Mouse (Mus musculus): ENCODE results near the gene Col27a1.
A peak's percentile ranks its signal among the peaks of the same experiment; 100 is the strongest.

Gene Col27a1

DNA sequence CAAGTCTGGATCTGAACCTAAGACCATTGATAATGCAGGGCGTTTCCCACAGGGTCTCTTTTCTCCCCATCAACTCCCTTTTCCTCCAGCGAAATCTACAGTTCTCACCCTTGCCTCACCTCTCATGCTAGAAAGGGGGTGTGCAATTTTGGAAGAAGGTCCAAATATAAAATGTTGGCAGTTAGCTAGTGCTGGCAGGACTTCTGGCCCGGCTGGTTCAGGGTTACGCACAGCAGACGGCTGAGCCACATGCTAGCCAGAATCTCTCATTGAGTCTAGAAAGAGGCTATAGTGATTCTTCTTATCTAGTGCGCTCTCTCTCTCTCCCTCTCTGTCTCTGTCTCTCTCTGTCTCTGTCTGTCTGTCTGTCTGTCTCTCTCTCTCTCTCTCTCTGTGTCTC is 45.3 kb downstream of the Col27a1 start:
- no peak for DNase-seq (ENCODE audit: low read depth, low spot score)

- DNase-seq (ENCODE audit: low read depth, low spot score), result no peak
These were observed 46.7 kb downstream of the Col27a1 start for GRCm38 (mm10) chr4:63260506-63260905.

DNA sequence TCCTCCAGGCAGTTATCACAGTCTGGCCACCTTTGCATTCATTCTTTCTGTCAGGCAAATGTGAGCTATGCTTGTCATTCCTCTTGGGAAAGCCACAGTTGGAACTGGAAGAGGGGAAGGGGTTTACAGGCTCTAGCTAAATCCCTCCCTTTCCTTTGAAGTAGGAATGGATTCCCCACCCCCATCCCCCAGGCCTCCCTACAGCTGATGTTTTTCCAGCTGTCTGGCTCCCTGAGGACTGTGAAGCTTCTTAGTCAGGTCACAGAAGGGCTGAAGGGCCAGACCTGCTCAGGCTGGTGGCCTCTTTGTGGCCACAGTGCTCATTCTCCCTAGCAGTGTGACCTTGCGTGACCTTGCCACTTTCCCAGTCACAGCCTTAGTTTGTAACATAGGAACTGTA is 49.1 kb downstream of the Col27a1 start:
- no peak for DNase-seq (ENCODE audit: low read depth, low spot score)

DNA sequence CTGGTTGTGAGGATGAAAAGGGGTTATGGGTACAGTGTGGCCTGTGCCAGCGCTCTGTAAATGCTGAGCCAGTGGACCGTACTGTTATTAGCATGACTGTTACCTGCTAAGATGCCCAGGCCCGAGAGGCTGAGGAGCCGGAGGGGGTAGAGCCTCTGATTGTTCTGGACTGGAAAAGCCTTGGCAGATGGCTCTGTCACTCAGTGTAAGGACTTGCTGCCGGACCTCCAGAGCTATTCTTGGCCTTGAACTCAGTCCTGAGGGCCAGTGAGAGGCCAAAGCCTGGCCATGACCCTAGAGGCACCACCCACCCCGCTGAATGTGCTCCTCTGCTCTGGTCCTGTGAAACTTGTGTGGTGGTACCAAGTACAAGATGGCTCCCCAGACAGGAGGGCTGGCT is 52.5 kb downstream of the Col27a1 start:
- no peak for DNase-seq (ENCODE audit: low read depth, low spot score)

GRCm38 (mm10) chr4:63267121-63267520 is 53.3 kb downstream of the Col27a1 start:
- DNase-seq (ENCODE audit: low read depth, low spot score), result no peak

DNA sequence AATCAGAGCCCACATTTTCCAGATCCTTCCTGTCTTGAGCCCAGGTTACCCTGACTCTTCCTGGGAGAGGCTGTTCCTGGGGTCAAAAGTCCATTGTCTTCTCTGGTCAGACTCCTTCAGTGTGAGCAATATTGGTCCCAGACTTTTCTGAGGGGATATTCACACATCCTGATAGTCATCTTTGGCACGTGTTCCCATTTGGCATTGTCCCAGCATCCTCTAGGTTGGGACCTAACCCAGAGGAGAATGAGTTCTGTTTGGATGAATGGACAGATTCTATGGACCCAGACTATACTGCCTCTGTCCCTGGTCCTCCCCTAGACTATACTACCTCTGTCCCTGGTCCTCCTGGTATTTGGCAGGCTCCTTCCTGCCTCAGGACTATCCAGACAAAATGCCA is 53.8 kb downstream of the Col27a1 start:
- DNase-seq (ENCODE audit: low read depth, low spot score), result no peak

- DNase-seq (ENCODE audit: low read depth, low spot score), result no peak
These were observed 55.0 kb downstream of the Col27a1 start for GRCm38 (mm10) chr4:63268777-63269176.

GRCm38 (mm10) chr4:63274516-63274915 is 60.7 kb downstream of the Col27a1 start:
- DNase-seq (ENCODE audit: low read depth, low spot score), result no peak

- DNase-seq (ENCODE audit: low read depth, low spot score), result no peak
These were observed 61.4 kb downstream of the Col27a1 start for GRCm38 (mm10) chr4:63275251-63275650.

DNA sequence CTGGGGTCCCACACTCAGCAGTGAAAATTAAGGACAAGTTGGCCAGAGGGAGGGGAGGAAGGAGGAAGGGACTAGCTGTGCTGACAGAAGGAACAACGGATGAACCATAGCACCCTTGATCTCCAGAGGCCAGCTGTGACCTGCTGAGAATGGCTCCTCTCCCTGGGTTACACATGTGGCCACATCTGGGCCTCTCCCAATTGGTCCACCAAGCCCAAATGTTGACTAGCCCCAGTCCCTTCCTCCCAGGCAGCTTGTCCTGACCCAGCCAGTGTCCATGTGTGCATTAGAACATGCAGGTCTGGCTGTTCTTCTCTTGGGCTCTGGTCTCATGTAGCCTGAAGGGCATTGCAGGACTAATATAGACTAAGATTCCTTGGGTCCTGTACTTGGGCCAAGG is 62.8 kb downstream of the Col27a1 start:
- DNase-seq (ENCODE audit: low read depth, low spot score), result no peak

DNA sequence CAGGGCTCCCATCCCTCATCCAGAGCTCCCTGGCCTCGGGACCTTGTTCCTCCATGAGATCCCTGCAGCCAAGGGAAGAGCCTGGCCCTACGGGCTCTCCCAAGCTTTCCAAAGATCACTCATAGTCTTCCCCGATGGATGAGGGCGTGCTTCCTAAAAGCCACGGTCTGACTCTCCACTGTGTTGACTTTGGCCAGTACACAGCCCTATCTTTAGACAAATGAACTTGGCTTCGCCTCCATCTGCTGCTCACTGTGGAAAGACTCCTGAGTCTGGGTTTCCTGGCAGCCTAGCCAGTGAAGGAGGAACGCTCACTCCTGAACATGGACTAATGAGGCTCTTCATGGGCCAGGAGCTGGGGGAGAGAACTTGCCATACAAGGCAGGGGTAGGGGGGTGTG is 65.0 kb downstream of the Col27a1 start:
- DNase-seq (ENCODE audit: low read depth, low spot score), result no peak

GRCm38 (mm10) chr4:63281694-63282093 is 67.9 kb downstream of the Col27a1 start:
- DNase-seq (ENCODE audit: low read depth, low spot score), result no peak

GRCm38 (mm10) chr4:63283319-63283718 is 69.5 kb downstream of the Col27a1 start:
- no peak for DNase-seq (ENCODE audit: low read depth, low spot score)

DNA sequence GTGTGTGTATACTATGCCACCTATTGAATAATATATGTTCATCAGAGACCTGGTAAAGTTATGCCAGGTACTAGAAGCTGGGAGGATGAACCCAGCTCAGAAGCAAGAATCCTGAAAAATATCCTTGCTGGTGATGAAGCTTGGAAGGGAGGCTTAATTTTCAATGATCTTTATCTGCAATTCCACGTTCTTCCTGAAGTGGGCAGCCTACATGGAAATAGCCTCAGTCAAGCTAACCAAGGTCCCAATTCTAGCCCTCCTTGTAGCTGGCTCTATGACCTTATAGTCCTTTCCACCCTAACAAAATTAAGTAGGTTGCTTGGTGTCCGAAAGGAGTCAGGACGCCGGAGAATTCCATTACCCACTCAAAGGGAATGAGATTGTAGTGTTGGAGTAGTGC is 72.2 kb downstream of the Col27a1 start:
- DNase-seq (ENCODE audit: low read depth, low spot score), result peak; percentile 24

DNA sequence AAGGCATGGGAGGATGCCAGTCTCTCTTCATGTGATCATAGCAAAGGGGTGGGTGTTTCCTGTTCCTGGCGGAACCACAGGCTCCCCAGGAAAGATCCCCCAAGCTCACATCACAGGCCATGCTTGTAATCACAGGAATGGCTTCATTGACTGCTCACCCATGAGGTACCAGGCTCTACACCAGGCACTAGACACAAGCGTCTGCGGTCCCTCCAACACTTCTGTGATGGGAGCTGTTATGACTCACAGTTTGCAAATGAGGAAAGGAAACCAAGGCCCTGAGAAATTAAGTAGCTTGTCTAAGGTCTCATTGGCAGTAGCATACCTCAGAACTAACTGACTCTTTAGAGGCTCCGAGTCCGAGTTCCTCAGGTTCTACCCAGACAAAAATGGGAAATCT is 74.7 kb downstream of the Col27a1 start:
- no peak for DNase-seq (ENCODE audit: low read depth, low spot score)

GRCm38 (mm10) chr4:63290081-63290480 is 76.3 kb downstream of the Col27a1 start:
- no peak for DNase-seq (ENCODE audit: low read depth, low spot score)

GRCm38 (mm10) chr4:63291075-63291474 is 77.3 kb downstream of the Col27a1 start:
- no peak for DNase-seq (ENCODE audit: low read depth, low spot score)

DNA sequence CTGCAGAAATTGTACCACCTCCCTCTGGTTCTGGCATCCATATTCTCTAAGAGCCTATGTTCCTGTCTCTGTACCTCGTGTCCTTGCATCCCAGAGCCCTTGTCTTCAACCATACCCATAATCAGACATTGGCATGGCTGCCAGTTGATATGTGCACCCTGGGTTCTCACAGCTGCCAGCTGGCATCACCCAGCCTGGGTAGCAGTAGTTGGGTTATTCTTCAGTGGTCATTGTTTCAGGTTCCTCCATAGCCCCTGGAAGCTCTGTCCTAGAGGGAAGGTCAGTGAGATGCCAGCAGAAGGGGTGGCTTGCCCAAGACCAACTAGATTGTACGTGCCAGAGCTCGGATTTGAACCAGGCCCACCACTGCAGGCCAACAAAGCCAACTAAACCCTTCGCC is 77.9 kb downstream of the Col27a1 start:
- DNase-seq (ENCODE audit: low read depth, low spot score), result no peak

GRCm38 (mm10) chr4:63295641-63296040 is 81.8 kb downstream of the Col27a1 start:
- no peak for DNase-seq (ENCODE audit: low read depth, low spot score)

GRCm38 (mm10) chr4:63296263-63296662 is 82.5 kb downstream of the Col27a1 start:
- no peak for DNase-seq (ENCODE audit: low read depth, low spot score)

GRCm38 (mm10) chr4:63296876-63297275 is 83.1 kb downstream of the Col27a1 start:
- DNase-seq (ENCODE audit: low read depth, low spot score), result no peak

DNA sequence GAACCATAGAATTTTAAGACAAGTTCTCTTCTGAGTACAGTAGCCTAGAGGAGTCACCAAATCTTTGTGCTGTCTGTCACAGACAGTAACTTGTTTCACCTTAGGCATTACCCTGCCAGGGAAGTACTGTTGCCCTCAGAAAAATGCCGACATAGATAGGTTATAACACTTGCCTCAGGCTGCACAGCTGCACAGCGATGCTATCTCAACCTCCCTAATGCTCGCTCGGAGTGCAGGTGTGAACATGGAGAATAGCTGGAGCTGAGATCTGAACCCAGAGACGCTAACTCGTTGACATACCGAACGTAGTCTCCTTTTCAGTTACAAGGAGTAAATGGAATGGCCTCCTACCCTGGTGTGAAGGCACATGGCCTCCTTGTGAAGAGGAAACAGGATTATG is 84.4 kb downstream of the Col27a1 start:
- DNase-seq (ENCODE audit: low read depth, low spot score), result no peak

DNA sequence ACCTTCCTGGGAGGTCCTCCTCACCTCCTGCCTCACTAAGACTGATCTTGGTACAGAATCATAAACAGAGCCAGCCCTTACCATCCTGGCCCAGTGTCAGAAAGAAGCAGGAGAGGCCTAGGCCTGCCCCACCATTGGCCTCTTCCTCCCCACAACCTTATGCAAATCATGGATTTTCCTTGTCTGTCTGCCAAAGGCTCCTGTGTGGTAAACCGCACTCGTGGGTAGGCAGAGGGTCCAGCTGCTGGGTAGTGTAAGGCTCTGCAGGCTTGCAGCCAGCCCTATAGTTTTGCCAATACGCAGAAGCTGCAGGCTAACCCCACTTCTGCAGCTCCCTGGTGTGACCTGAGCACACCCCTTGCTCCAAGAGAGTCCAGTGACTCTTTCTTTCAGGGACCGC is 88.8 kb downstream of the Col27a1 start:
- DNase-seq (ENCODE audit: low read depth, low spot score), result no peak

GRCm38 (mm10) chr4:63307175-63308062 is 93.6 kb downstream of the Col27a1 start:
- DNase-seq (ENCODE audit: low read depth, low spot score), result peak; percentile 83
